Mouse (Mus musculus) small intestine, adult 2 months (tissue): ENCODE results near the gene Cacna1b.

Experiments used
- CTCF ChIP-seq: fragments of 200-500 bp; IDR thresholded peaks from 2 replicates; pipeline ENCODE4 v1.5.1; 2012; ENCODE audit warnings: low read depth, mild to moderate bottlenecking, control low read depth, inconsistent platforms, low read length, moderate library complexity, mixed read lengths; ENCODE audit not compliant: insufficient replicate concordance, insufficient read length; ENCODE audit errors: extremely low read depth
- POLR2A ChIP-seq: fragments of 200-500 bp; IDR thresholded peaks from 2 replicates; pipeline ENCODE4 v1.6.1; 2012; ENCODE audit warnings: low read depth, mild to moderate bottlenecking, control low read depth, inconsistent platforms, low read length, moderate library complexity

DNA sequence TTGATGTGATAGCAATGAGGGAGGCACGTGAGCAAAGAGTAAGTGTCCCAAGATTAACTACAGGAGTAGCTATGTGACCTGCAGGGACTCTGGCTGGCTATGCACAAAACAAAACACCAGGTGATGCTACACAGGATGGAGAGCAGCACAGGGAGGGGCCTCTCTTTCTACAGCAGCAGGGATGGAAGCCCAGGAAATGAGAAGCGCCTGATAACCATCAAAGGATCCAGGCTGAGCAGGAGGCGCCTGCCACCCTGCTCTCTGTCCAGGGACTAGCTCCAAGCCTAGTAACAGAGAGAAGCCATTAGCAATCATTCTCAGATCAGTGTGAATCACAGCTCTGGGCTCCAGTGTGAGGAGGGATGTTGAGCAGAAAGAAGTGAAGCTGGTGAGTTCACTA is 12.9 kb downstream of the Cacna1b start:
- TF ChIP-seq CTCF = no peak
- no peak for TF ChIP-seq POLR2A
